Mouse (Mus musculus) adrenal gland, postnatal 14 days (tissue): Measurements from ENCODE around the gene Oprd1. TPM values are rescaled to one million over a fixed set of nuclear protein-coding genes. Genes with fewer than 3 reads are reported as not detected.
A peak's percentile ranks its signal among the peaks of the same experiment; 100 is the strongest.

ENCODE experiments used
- DNase-seq: peaks from one replicate; pipeline ENCODE4 v3.0.0; 2021; ENCODE audit warnings: mixed read lengths
- long read RNA-seq, 2 experiments: library from polyadenylated mRNA; stranded (forward); transcript quantifications; one replicate each; pipeline ENCODE4 v2.0.0; 2021
- total RNA-seq: library from RNA; stranded (reverse); gene quantifications from 2 replicates; pipeline ENCODE4 v1.2.3, GENCODE M21; 2021

The Oprd1 gene
- total RNA-seq = 1.3 and 1.4 TPM in 2 replicates
- long read RNA-seq, experiment 1, full-length matches to known transcripts = 1 of 1 reads
- long read RNA-seq, experiment 1, partial matches to known transcripts = 0 of 1 reads
- long read RNA-seq, experiment 1, other reads (novel, unspliced or antisense) = 0 of 1 reads
- long read RNA-seq, experiment 2, partial matches to known transcripts = 0 of 1 reads
- long read RNA-seq, experiment 2, other reads (novel, unspliced or antisense) = 1 of 1 reads

- DNase-seq = peak; percentile 35
These were observed at the start of gene Oprd1 for GRCm38 (mm10) chr4:132144080-132144841. Gene Oprd1, minus strand, starts transcription at chr4:132144486.

GRCm38 (mm10) chr4:132187826-132188401, 43.6 kb upstream of the Oprd1 start:
- DNase-seq = no peak

- DNase-seq = no peak
These were observed 38.9 kb upstream of the Oprd1 start for GRCm38 (mm10) chr4:132183162-132183561.

GRCm38 (mm10) chr4:132181721-132182658, 37.7 kb upstream of the Oprd1 start:
- DNase-seq = no peak

GRCm38 (mm10) chr4:132180710-132181109, 36.4 kb upstream of the Oprd1 start:
- peak; percentile 65 for DNase-seq

GRCm38 (mm10) chr4:132178630-132179059, 34.4 kb upstream of the Oprd1 start:
- DNase-seq = peak; percentile 65

- no peak for DNase-seq
These were observed 32.2 kb upstream of the Oprd1 start for GRCm38 (mm10) chr4:132176474-132176873.

GRCm38 (mm10) chr4:132170891-132171290, 26.6 kb upstream of the Oprd1 start:
- no peak for DNase-seq

GRCm38 (mm10) chr4:132169761-132170160, 25.5 kb upstream of the Oprd1 start:
- DNase-seq = no peak

- no peak for DNase-seq
These were observed 25.0 kb upstream of the Oprd1 start for GRCm38 (mm10) chr4:132169271-132169670.

- DNase-seq = no peak
These were observed 23.1 kb upstream of the Oprd1 start for GRCm38 (mm10) chr4:132167436-132167835.

GRCm38 (mm10) chr4:132166350-132167290, 22.3 kb upstream of the Oprd1 start:
- no peak for DNase-seq

- no peak for DNase-seq
These were observed 21.4 kb upstream of the Oprd1 start for GRCm38 (mm10) chr4:132165691-132166090.

- DNase-seq = no peak
These were observed 12.8 kb upstream of the Oprd1 start for GRCm38 (mm10) chr4:132156941-132157622.

GRCm38 (mm10) chr4:132154877-132155670, 10.8 kb upstream of the Oprd1 start:
- no peak for DNase-seq

GRCm38 (mm10) chr4:132151673-132152072, 7.4 kb upstream of the Oprd1 start:
- no peak for DNase-seq

- DNase-seq = no peak
These were observed 1.9 kb upstream of the Oprd1 start for GRCm38 (mm10) chr4:132146201-132146600.

- DNase-seq = no peak
These were observed 806 bp upstream of the Oprd1 start for GRCm38 (mm10) chr4:132145092-132145491.

- DNase-seq = no peak
These were observed 5.6 kb downstream of the Oprd1 start for GRCm38 (mm10) chr4:132138640-132139039.

GRCm38 (mm10) chr4:132137013-132137412, 7.3 kb downstream of the Oprd1 start:
- DNase-seq = no peak
